ENCODE assay signal across 10 mouse cellular contexts in genomic region chrX:164449201-164449600, GRCm38 (mm10). TPM values are rescaled to one million over a fixed set of nuclear protein-coding genes. Genes with fewer than 3 reads are reported as not detected.
DNase-seq lines count a peak whose midpoint lies in the region; ATAC-seq and TF ChIP-seq lines count a peak whose summit lies in the region.
"Had no signal": no experiment of that assay in that cellular context is flagged by ENCODE, and none has a peak within 500 bp of the region (broad histone marks: within the 10 kb centered on the region; RNA-seq: fewer than 3 reads in every experiment).

No protein-coding gene starts in this region.

- H3K4me3 ChIP-seq in forebrain, postnatal 0 days (ENCODE audit: low read depth, low read length): no peak overlapping the region
- no peak overlapping the region for H3K4me3 ChIP-seq in forebrain, embryonic 16.5 days (replicated peaks; ENCODE audit: low read length)
- no peak overlapping the region for H3K4me3 ChIP-seq in midbrain, embryonic 11.5 days (ENCODE audit: low read depth, low read length)
- H3K4me3 ChIP-seq in midbrain, embryonic 10.5 days: no peak overlapping the region
- H3K4me3 ChIP-seq in lung, embryonic 16.5 days (ENCODE audit: low read length): no peak overlapping the region
- H3K4me3 ChIP-seq: neural tube, embryonic 12.5 days had no signal

- no peaks in the 10 kb centered on the region for H3K4me1 ChIP-seq in forebrain, postnatal 0 days (ENCODE audit: insufficient read depth)
- H3K4me1 ChIP-seq in forebrain, embryonic 16.5 days (replicated peaks; ENCODE audit: control insufficient read depth, insufficient read depth, low read length): no peaks in the 10 kb centered on the region
- H3K4me1 ChIP-seq in midbrain, embryonic 11.5 days (ENCODE audit: control insufficient read depth, insufficient read depth, low read length): no peaks in the 10 kb centered on the region
- H3K4me1 ChIP-seq in midbrain, embryonic 10.5 days: no peaks in the 10 kb centered on the region
- H3K4me1 ChIP-seq in lung, embryonic 16.5 days (replicated peaks; ENCODE audit: control insufficient read depth, insufficient read depth, low read length): no peaks in the 10 kb centered on the region
- H3K4me1 ChIP-seq: neural tube, embryonic 12.5 days had no signal

- H3K9ac ChIP-seq in forebrain, postnatal 0 days: no peak overlapping the region
- H3K9ac ChIP-seq in forebrain, embryonic 16.5 days (replicated peaks; ENCODE audit: low read depth, low read length): no peak overlapping the region
- H3K9ac ChIP-seq in midbrain, embryonic 11.5 days (ENCODE audit: low read length): no peak overlapping the region
- no peak overlapping the region for H3K9ac ChIP-seq in lung, embryonic 16.5 days (ENCODE audit: low read length)
- H3K9ac ChIP-seq: neural tube, embryonic 12.5 days had no signal

- ATAC-seq in forebrain, postnatal 0 days: no peak
- ATAC-seq in forebrain, embryonic 16.5 days: no peak
- no peak for ATAC-seq in midbrain, embryonic 11.5 days (ENCODE audit: low FRiP score)
- ATAC-seq in erythroid progenitor cell, adult 5-6 weeks (replicated peaks; ENCODE audit: low FRiP score, poor library complexity, severe bottlenecking): peak; percentile 54; the same call in 1 of the 2 replicates
- ATAC-seq in lung, embryonic 16.5 days (ENCODE audit: low read depth): peak; percentile 54; the same call in 1 of the 2 replicates

- H3K36me3 ChIP-seq in forebrain, postnatal 0 days (ENCODE audit: insufficient read depth): no peaks in the 10 kb centered on the region
- no peaks in the 10 kb centered on the region for H3K36me3 ChIP-seq in forebrain, embryonic 16.5 days (ENCODE audit: control insufficient read depth, insufficient read depth)
- H3K36me3 ChIP-seq in midbrain, embryonic 11.5 days (ENCODE audit: control insufficient read depth, insufficient read depth, low read length): no peaks in the 10 kb centered on the region
- H3K36me3 ChIP-seq in midbrain, embryonic 10.5 days: no peaks in the 10 kb centered on the region
- H3K36me3 ChIP-seq in lung, embryonic 16.5 days (ENCODE audit: control insufficient read depth, insufficient read depth, low read length): no peaks in the 10 kb centered on the region
- H3K36me3 ChIP-seq: neural tube, embryonic 12.5 days had no signal

- TF ChIP-seq CTCF in forebrain, postnatal 0 days (IDR thresholded peaks at IDR 0.05; ENCODE audit: low read depth): peak; percentile 56

- no peaks in the 10 kb centered on the region for H3K27me3 ChIP-seq in forebrain, postnatal 0 days (ENCODE audit: insufficient read depth, low read length)
- no peaks in the 10 kb centered on the region for H3K27me3 ChIP-seq in forebrain, embryonic 16.5 days (replicated peaks; ENCODE audit: control insufficient read depth, insufficient read depth, low read length)
- no peaks in the 10 kb centered on the region; the same call in 1 of the 2 replicates for H3K27me3 ChIP-seq in midbrain, embryonic 11.5 days (ENCODE audit: control insufficient read depth, insufficient read depth, low read length)
- peaks cover 56% of the 10 kb centered on the region for H3K27me3 ChIP-seq in midbrain, embryonic 10.5 days (ENCODE audit: low read depth, poor library complexity, severe bottlenecking)
- no peaks in the 10 kb centered on the region for H3K27me3 ChIP-seq in lung, embryonic 16.5 days (ENCODE audit: control insufficient read depth, insufficient read depth, low read depth, low read length)
- H3K27me3 ChIP-seq: neural tube, embryonic 12.5 days had no signal

- no peaks in the 10 kb centered on the region for H3K9me3 ChIP-seq in forebrain, postnatal 0 days (ENCODE audit: low read length)
- H3K9me3 ChIP-seq in forebrain, embryonic 16.5 days (ENCODE audit: control insufficient read depth, low read length): no peaks in the 10 kb centered on the region
- no peaks in the 10 kb centered on the region for H3K9me3 ChIP-seq in midbrain, embryonic 11.5 days (ENCODE audit: control insufficient read depth, low read length)
- H3K9me3 ChIP-seq in midbrain, embryonic 10.5 days (replicated peaks): no peaks in the 10 kb centered on the region
- H3K9me3 ChIP-seq in lung, embryonic 16.5 days (ENCODE audit: control insufficient read depth, low read length): no peaks in the 10 kb centered on the region
- H3K9me3 ChIP-seq: neural tube, embryonic 12.5 days had no signal

- 58% methylated on average over 3 of the region's 3 CpGs for WGBS in forebrain, postnatal 0 days
- WGBS in forebrain, embryonic 16.5 days: 45% methylated on average over 3 of the region's 3 CpGs
- 35% methylated on average over 3 of the region's 3 CpGs for WGBS in midbrain, embryonic 11.5 days
- 52% methylated on average over 3 of the region's 3 CpGs for WGBS in midbrain, embryonic 10.5 days
- WGBS in lung, embryonic 16.5 days: 23% methylated on average over 3 of the region's 3 CpGs

- H3K4me2 ChIP-seq in forebrain, postnatal 0 days (ENCODE audit: low read depth): no peak overlapping the region
- H3K4me2 ChIP-seq in forebrain, embryonic 16.5 days (ENCODE audit: low read length): no peak overlapping the region
- H3K4me2 ChIP-seq in midbrain, embryonic 11.5 days: no peak overlapping the region
- no peak overlapping the region for H3K4me2 ChIP-seq in lung, embryonic 16.5 days (ENCODE audit: low read depth, low read length)
- H3K4me2 ChIP-seq: neural tube, embryonic 12.5 days had no signal

- DNase-seq in forebrain, postnatal 0 days: peak; percentile 70
- peak; percentile 89 for DNase-seq in midbrain, embryonic 11.5 days (ENCODE audit: low spot score, missing footprints)
- DNase-seq in midbrain, embryonic 10.5 days (ENCODE audit: low spot score): no peak
- peak; percentile 42 for DNase-seq in R1 (ENCODE audit: low read depth, low spot score)
- no peak for DNase-seq in frontal cortex, postnatal 10 days (ENCODE audit: low spot score in 2 of 2)

- no peak overlapping the region for H3K27ac ChIP-seq in forebrain, postnatal 0 days (ENCODE audit: low read depth, low read length)
- no peak overlapping the region for H3K27ac ChIP-seq in forebrain, embryonic 16.5 days (ENCODE audit: low read length)
- no peak overlapping the region for H3K27ac ChIP-seq in midbrain, embryonic 11.5 days (ENCODE audit: low read depth, low read length)
- no peak overlapping the region for H3K27ac ChIP-seq in midbrain, embryonic 10.5 days (replicated peaks)
- no peak overlapping the region for H3K27ac ChIP-seq in lung, embryonic 16.5 days (ENCODE audit: low read length)
- H3K27ac ChIP-seq: neural tube, embryonic 12.5 days had no signal

RNA-seq across cellular contexts. Expression of gene Asb11, which starts 12.4 kb away (rescaled TPM):
- 1.6 TPM in 1 of 2 replicates, not detected in the other for total RNA-seq in forebrain, postnatal 0 days (2014; rRNA removed)
- 0.10 and 0.13 TPM in 2 replicates for polyA plus RNA-seq in forebrain, postnatal 0 days (2015; fragmentation: Nextera tagmentation; extraction: Ambion mirVana)
- not detected in 2 replicates for polyA plus RNA-seq in forebrain, embryonic 16.5 days (2015; fragmentation: Nextera tagmentation; extraction: Ambion mirVana)
- polyA plus RNA-seq in midbrain, embryonic 11.5 days (2014; fragmentation: Nextera tagmentation; extraction: Ambion mirVana): not detected in 2 replicates
- polyA plus RNA-seq in midbrain, embryonic 10.5 days (2016; fragmentation: Nextera tagmentation; extraction: Ambion mirVana): not detected in 2 replicates
- total RNA-seq in erythroid progenitor cell, adult 5-6 weeks (2015; ENCODE audit: low replicate concordance): 0.72 TPM in 1 of 2 replicates, not detected in the other
- 0.51 TPM in 1 of 2 replicates, not detected in the other for total RNA-seq in erythroid progenitor cell, adult 5-6 weeks (2017; ENCODE audit: low replicate concordance)
- 0.45 and 0.50 TPM in 2 replicates for polyA plus RNA-seq in lung, embryonic 16.5 days (2015; fragmentation: Nextera tagmentation; extraction: Ambion mirVana)
- total RNA-seq: hematopoietic stem cell, adult 5-6 weeks had no signal
- polyA plus RNA-seq: neural tube, embryonic 12.5 days had no signal

RNA-seq across cellular contexts. Expression of gene Piga, which starts 29.6 kb away (rescaled TPM):
- total RNA-seq in forebrain, postnatal 0 days (2014; rRNA removed): 4.3 and 4.7 TPM in 2 replicates
- polyA plus RNA-seq in forebrain, postnatal 0 days (2015; fragmentation: Nextera tagmentation; extraction: Ambion mirVana): 2.5 and 3.4 TPM in 2 replicates
- polyA plus RNA-seq in forebrain, embryonic 16.5 days (2015; fragmentation: Nextera tagmentation; extraction: Ambion mirVana): 7.6 and 8.0 TPM in 2 replicates
- polyA plus RNA-seq in midbrain, embryonic 11.5 days (2014; fragmentation: Nextera tagmentation; extraction: Ambion mirVana): 15.8 and 17.5 TPM in 2 replicates
- polyA plus RNA-seq in midbrain, embryonic 10.5 days (2016; fragmentation: Nextera tagmentation; extraction: Ambion mirVana): 17.9 and 19.6 TPM in 2 replicates
- total RNA-seq in erythroid progenitor cell, adult 5-6 weeks (2015; ENCODE audit: low replicate concordance): 25.6 and 29.3 TPM in 2 replicates
- 31.9 and 42.4 TPM in 2 replicates for total RNA-seq in erythroid progenitor cell, adult 5-6 weeks (2017; ENCODE audit: low replicate concordance)
- polyA plus RNA-seq in lung, embryonic 16.5 days (2015; fragmentation: Nextera tagmentation; extraction: Ambion mirVana): 20.3 and 22.0 TPM in 2 replicates

RNA-seq across cellular contexts. Expression of gene Asb9, which starts 56.9 kb away (rescaled TPM):
- not detected in 2 replicates for total RNA-seq in forebrain, postnatal 0 days (2014; rRNA removed)
- polyA plus RNA-seq in forebrain, postnatal 0 days (2015; fragmentation: Nextera tagmentation; extraction: Ambion mirVana): not detected in 2 replicates
- polyA plus RNA-seq in forebrain, embryonic 16.5 days (2015; fragmentation: Nextera tagmentation; extraction: Ambion mirVana): not detected in 2 replicates
- polyA plus RNA-seq in midbrain, embryonic 11.5 days (2014; fragmentation: Nextera tagmentation; extraction: Ambion mirVana): 0.37 and 0.63 TPM in 2 replicates
- 0.33 and 0.46 TPM in 2 replicates for polyA plus RNA-seq in midbrain, embryonic 10.5 days (2016; fragmentation: Nextera tagmentation; extraction: Ambion mirVana)
- total RNA-seq in erythroid progenitor cell, adult 5-6 weeks (2015; ENCODE audit: low replicate concordance): not detected in 2 replicates
- total RNA-seq in erythroid progenitor cell, adult 5-6 weeks (2017; ENCODE audit: low replicate concordance): not detected in 2 replicates
- not detected in 2 replicates for polyA plus RNA-seq in lung, embryonic 16.5 days (2015; fragmentation: Nextera tagmentation; extraction: Ambion mirVana)
- total RNA-seq: hematopoietic stem cell, adult 5-6 weeks had no signal
- polyA plus RNA-seq: neural tube, embryonic 12.5 days had no signal

Comparison
In these comparisons a context has a peak if more than half of its experiments do, and no peak if none do; other contexts are left out.
1. DNase-seq: peak in forebrain, postnatal 0 days (single experiment), midbrain, embryonic 11.5 days (single experiment) and R1 (single experiment); none in midbrain, embryonic 10.5 days (single experiment) and frontal cortex, postnatal 10 days (0 of 2).
2. ATAC-seq: peak in erythroid progenitor cell, adult 5-6 weeks (single experiment) and lung, embryonic 16.5 days (single experiment); none in forebrain, postnatal 0 days (single experiment), forebrain, embryonic 16.5 days (single experiment) and midbrain, embryonic 11.5 days (single experiment).